Mouse (Mus musculus) intestine, postnatal 0 days (tissue): ENCODE measurements around the gene Rtbdn. TPM values are rescaled to one million over a fixed set of nuclear protein-coding genes. Genes with fewer than 3 reads are reported as not detected.

Experiments
- ATAC-seq: fragments of 200-750 bp; cut with Nextera tagmentation; 2 replicates; pipeline ENCODE4 v1.8.0; 2017; ENCODE audit warnings: mild to moderate bottlenecking, moderate TSS enrichment, moderate library complexity
- H3K27ac ChIP-seq: fragments of 300-500 bp; sonication (generic); 2 replicates; pipeline ENCODE4 v1.5.1; 2014; ENCODE audit warnings: mild to moderate bottlenecking, low read depth, low read length, moderate library complexity
- H3K27me3 ChIP-seq: fragments of 300-500 bp; sonication (generic); replicated peaks from 2 replicates; pipeline ENCODE4 v1.6.1; 2014; ENCODE audit warnings: low read length, mixed read lengths; ENCODE audit not compliant: control insufficient read depth, insufficient read depth
- H3K36me3 ChIP-seq: fragments of 300-500 bp; sonication (generic); 2 replicates; pipeline ENCODE4 v1.6.1; 2014; ENCODE audit warnings: mild to moderate bottlenecking, moderate library complexity; ENCODE audit not compliant: control insufficient read depth, insufficient read depth
- H3K4me1 ChIP-seq: fragments of 300-500 bp; sonication (generic); replicated peaks from 2 replicates; pipeline ENCODE4 v1.6.1; 2014; ENCODE audit warnings: antibody characterized with exemption, low read length, mixed read lengths; ENCODE audit not compliant: control insufficient read depth, insufficient read depth
- H3K4me2 ChIP-seq: fragments of 300-500 bp; sonication (generic); replicated peaks from 2 replicates; pipeline ENCODE4 v1.6.1; 2014; ENCODE audit warnings: low read depth, mild to moderate bottlenecking, moderate library complexity
- H3K4me3 ChIP-seq: fragments of 300-500 bp; sonication (generic); 2 replicates; pipeline ENCODE4 v1.5.1; 2014; ENCODE audit warnings: low read depth, low read length
- H3K9ac ChIP-seq: fragments of 300-500 bp; sonication (generic); 2 replicates; pipeline ENCODE4 v1.6.1; 2014; ENCODE audit warnings: mild to moderate bottlenecking, low read depth, low read length
- H3K9me3 ChIP-seq: fragments of 300-500 bp; sonication (generic); 2 replicates; pipeline ENCODE4 v1.6.1; 2016; ENCODE audit warnings: mixed run types; ENCODE audit not compliant: control insufficient read depth
- CTCF ChIP-seq: sonication (generic); IDR thresholded peaks from 2 replicates; pipeline ENCODE4 v1.5.1; 2016; ENCODE audit warnings: low read depth, mild to moderate bottlenecking, control low read depth, antibody characterized with exemption, moderate library complexity
- WGBS: fragments of 180-500 bp; shearing (Covaris S2); extraction: QIAGEN DNeasy Blood & Tissue Kit; methylation state at CpG from one replicate; pipeline ENCODE4 v1.1.7; 2014; 5-methylcytosine and 5-hydroxymethylcytosine counted together
- microRNA-seq: library from miRNA; unstranded; fragments of <30 nt; microRNA quantifications from one replicate; pipeline ENCODE4, GENCODE M21; 2016
- polyA plus RNA-seq: library from polyadenylated mRNA; unstranded; fragments of >200 nt; fragmentation: Nextera tagmentation; extraction: Ambion mirVana; gene quantifications from 2 replicates; pipeline ENCODE4 v1.2.1, GENCODE M21; 2015

The Rtbdn gene
- polyA plus RNA-seq, 1 experiment from 2014 or later = 0.12 TPM

DNA sequence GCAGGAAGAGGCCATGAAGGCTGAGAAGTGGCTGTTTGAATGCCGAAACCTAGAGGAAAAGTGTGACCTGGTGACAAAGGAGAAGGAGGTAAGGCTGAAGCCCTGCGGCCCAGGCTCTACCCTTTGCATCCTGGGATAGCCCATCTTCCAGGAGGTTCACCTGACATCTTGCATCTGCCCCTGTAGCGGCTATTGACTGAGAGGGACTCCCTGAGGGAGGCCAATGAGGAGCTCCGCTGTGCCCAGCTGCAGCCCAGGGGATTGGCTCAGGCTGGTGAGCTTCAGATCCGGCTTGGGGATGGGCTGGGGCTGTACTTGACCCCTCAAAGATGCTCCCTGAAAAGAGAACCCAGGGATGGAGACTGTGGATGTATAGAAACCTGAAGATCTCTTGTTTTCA is 50.2 kb downstream of the Rtbdn start:
- no peak for ATAC-seq
- no peaks in the 10 kb centered on the region for H3K9me3 ChIP-seq
- peaks cover 31% of the 10 kb centered on the region for H3K36me3 ChIP-seq
- WGBS = 89% methylated on average over 5 of the region's 5 CpGs
- H3K27ac ChIP-seq = no peak overlapping the region
- H3K27me3 ChIP-seq = no peaks in the 10 kb centered on the region
- TF ChIP-seq CTCF = no peak
- no peak overlapping the region for H3K4me3 ChIP-seq
- no peaks in the 10 kb centered on the region for H3K4me1 ChIP-seq
- H3K9ac ChIP-seq = no peak overlapping the region
- H3K4me2 ChIP-seq = no peak overlapping the region

DNA sequence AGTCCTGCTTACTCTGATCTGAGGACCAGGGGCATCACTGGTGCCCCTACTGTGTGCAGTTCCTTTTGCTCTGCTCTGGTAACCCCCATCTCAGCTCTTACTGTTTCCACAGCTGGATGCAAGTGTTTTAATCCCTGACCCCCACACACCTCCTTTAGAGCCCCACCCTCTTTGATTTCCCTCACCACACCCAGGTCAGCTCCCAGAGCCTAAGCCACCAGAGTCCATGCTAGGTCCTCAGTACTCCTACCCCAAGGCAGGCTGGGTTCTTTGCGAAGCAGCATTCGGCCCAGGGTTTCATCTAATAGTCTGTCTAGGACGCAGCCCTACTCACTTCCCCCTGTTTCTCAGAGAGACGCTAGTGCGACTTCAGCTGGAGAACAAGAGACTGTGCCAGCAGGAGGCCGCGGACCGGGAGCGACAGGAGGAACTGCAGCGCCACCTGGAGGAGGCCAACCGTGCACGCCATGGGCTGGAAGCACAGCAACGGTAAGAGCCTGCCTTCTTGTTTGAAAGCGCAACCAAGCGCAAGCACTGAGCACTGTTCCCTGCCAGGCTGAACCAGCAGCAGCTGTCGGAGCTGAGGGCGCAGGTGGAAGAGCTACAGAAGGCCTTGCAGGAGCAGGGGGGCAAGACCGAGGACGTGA is 51.0 kb downstream of the Rtbdn start:
- Histone ChIP-seq H3K27ac (no peak overlapping the region; the same call in 1 of the 2 replicates), H3K36me3 (peaks cover 34% of the 10 kb centered on the region), H3K4me3 (no peak overlapping the region), H3K9ac (no peak overlapping the region), H3K4me2 (no peak overlapping the region), H3K4me1 (no peaks in the 10 kb centered on the region), H3K27me3 (no peaks in the 10 kb centered on the region), H3K9me3 (no peaks in the 10 kb centered on the region)
- ATAC-seq = peak; percentile 55
- 14% methylated on average over 19 of the region's 19 CpGs for WGBS
- peak; percentile 98 for TF ChIP-seq CTCF

Small RNAs within 50 kb of the gene (microRNA-seq; reads per million reads assigned to microRNA genes)
- not detected for gene Gm24197

Other genes starting within 250 kb of the Rtbdn start
- gene Lyl1, start 245.5 kb upstream of the Rtbdn start, polyA plus RNA-seq = 3.5 and 3.9 TPM in 2 replicates
- gene G430095P16Rik, start 224.0 kb upstream of the Rtbdn start, polyA plus RNA-seq = 1.0 and 1.5 TPM in 2 replicates
- 11.2 and 12.0 TPM in 2 replicates for gene Nfix, start 146.6 kb upstream of the Rtbdn start, polyA plus RNA-seq
- 1.9 and 2.2 TPM in 2 replicates for gene Dand5, start 124.2 kb upstream of the Rtbdn start, polyA plus RNA-seq
- 36.3 and 37.6 TPM in 2 replicates for gene Gadd45gip1, start 115.5 kb upstream of the Rtbdn start, polyA plus RNA-seq
- 67.8 and 74.2 TPM in 2 replicates for gene Rad23a, start 106.3 kb upstream of the Rtbdn start, polyA plus RNA-seq
- gene Calr, start 100.1 kb upstream of the Rtbdn start, polyA plus RNA-seq = 474 and 507 TPM in 2 replicates
- gene Farsa, start 90.0 kb upstream of the Rtbdn start, polyA plus RNA-seq = 27.3 and 28.3 TPM in 2 replicates
- gene Syce2, start 74.9 kb upstream of the Rtbdn start, polyA plus RNA-seq = 27.1 and 32.7 TPM in 2 replicates
- gene Gcdh, start 53.1 kb upstream of the Rtbdn start, polyA plus RNA-seq = 15.3 and 15.5 TPM in 2 replicates
- gene Klf1, start 45.1 kb upstream of the Rtbdn start, polyA plus RNA-seq = 0.56 and 0.63 TPM in 2 replicates
- gene Dnase2a, start 38.4 kb upstream of the Rtbdn start, polyA plus RNA-seq = 8.9 and 11.0 TPM in 2 replicates
- gene Mast1, start 9.6 kb upstream of the Rtbdn start, polyA plus RNA-seq = 1.1 TPM in 2 replicates
- 1.3 and 2.1 TPM in 2 replicates for gene Gm49661, start 22.4 kb downstream of the Rtbdn start, polyA plus RNA-seq
- gene Prdx2, start 22.6 kb downstream of the Rtbdn start, polyA plus RNA-seq = 313 and 319 TPM in 2 replicates
- gene Rnaseh2a, start 22.8 kb downstream of the Rtbdn start, polyA plus RNA-seq = 53.2 and 57.6 TPM in 2 replicates
- gene Junb, start 31.7 kb downstream of the Rtbdn start, polyA plus RNA-seq = 42.8 and 47.6 TPM in 2 replicates
- gene Hook2, start 43.6 kb downstream of the Rtbdn start, polyA plus RNA-seq = 68.6 and 75.4 TPM in 2 replicates
- 0.66 TPM in 1 of 2 replicates, not detected in the other for gene Best2, start 67.5 kb downstream of the Rtbdn start, polyA plus RNA-seq
- gene Asna1, start 78.3 kb downstream of the Rtbdn start, polyA plus RNA-seq = 98.4 and 105 TPM in 2 replicates
- 121 and 122 TPM in 2 replicates for gene Trir, start 79.8 kb downstream of the Rtbdn start, polyA plus RNA-seq
- 9.8 and 10.9 TPM in 2 replicates for gene Tnpo2, start 89.9 kb downstream of the Rtbdn start, polyA plus RNA-seq
- 22.1 and 25.8 TPM in 2 replicates for gene Fbxw9, start 113.1 kb downstream of the Rtbdn start, polyA plus RNA-seq
- 0.60 TPM in 1 of 2 replicates, not detected in the other for gene Gm5741, start 121.0 kb downstream of the Rtbdn start, polyA plus RNA-seq
- 46.6 and 54.9 TPM in 2 replicates for gene Dhps, start 124.8 kb downstream of the Rtbdn start, polyA plus RNA-seq
- 93.1 and 93.6 TPM in 2 replicates for gene Wdr83os, start 133.7 kb downstream of the Rtbdn start, polyA plus RNA-seq
- gene Wdr83, start 134.3 kb downstream of the Rtbdn start, polyA plus RNA-seq = 23.0 and 25.5 TPM in 2 replicates
- 80.9 and 87.5 TPM in 2 replicates for gene Man2b1, start 136.3 kb downstream of the Rtbdn start, polyA plus RNA-seq
- gene Zfp791, start 176.1 kb downstream of the Rtbdn start, polyA plus RNA-seq = 0.99 and 1.4 TPM in 2 replicates
- gene Cks1brt, start 204.9 kb downstream of the Rtbdn start, polyA plus RNA-seq = not detected in 2 replicates